Mouse (Mus musculus) MEL (cell line): ENCODE data around the gene Vmn1r183. TPM values are rescaled to one million over a fixed set of nuclear protein-coding genes. Genes with fewer than 3 reads are reported as not detected.

Source experiments
- DNase-seq: peaks from one replicate; pipeline ENCODE4 v3.0.0; 2011; ENCODE audit warnings: low read depth, low spot score
- H3K27ac ChIP-seq: 2 replicates; pipeline ENCODE4 v1.5.1; 2012; ENCODE audit warnings: low read depth, mild to moderate bottlenecking, control low read depth, low read length, moderate library complexity; ENCODE audit not compliant: control insufficient read depth
- H3K27me3 ChIP-seq, 2 experiments: fragments of 150-350 bp in 1 of 2; sonication (generic) in 1 of 2; 2 replicates each; pipeline ENCODE4 v1.6.1; 2012; ENCODE audit warnings: low read length in 2 of 2, mild to moderate bottlenecking in 2 of 2, improper control_type of control experiment in 1 of 2, moderate library complexity in 1 of 2; ENCODE audit not compliant: insufficient read depth in 2 of 2, control insufficient read depth in 1 of 2
- H3K36me3 ChIP-seq, 2 experiments: 2 replicates each; pipeline ENCODE4 v1.6.1; 2012 to 2014; ENCODE audit warnings: low read length in 2 of 2, improper control_type of control experiment in 1 of 2, inconsistent platforms in 1 of 2, mild to moderate bottlenecking in 1 of 2; ENCODE audit not compliant: insufficient read depth in 2 of 2, control insufficient read depth in 1 of 2
- H3K4me1 ChIP-seq, 2 experiments: fragments of 150-350 bp in 1 of 2; sonication (generic) in 1 of 2; 2 replicates each; pipeline ENCODE4 v1.6.1; 2012; ENCODE audit warnings: low read length in 2 of 2, improper control_type of control experiment in 1 of 2, mild to moderate bottlenecking in 1 of 2; ENCODE audit not compliant: insufficient read depth in 2 of 2, control insufficient read depth in 1 of 2
- H3K4me3 ChIP-seq, 2 experiments: fragments of 150-350 bp in 1 of 2; sonication (generic) in 1 of 2; 2 replicates each; pipeline ENCODE4 v1.5.1; 2012; ENCODE audit warnings: low read depth in 2 of 2, low read length in 2 of 2, mild to moderate bottlenecking in 2 of 2, moderate library complexity in 2 of 2, control low read depth in 1 of 2, improper control_type of control experiment in 1 of 2; ENCODE audit not compliant: control insufficient read depth in 1 of 2, insufficient read depth in 1 of 2
- H3K79me2 ChIP-seq: 2 replicates; pipeline ENCODE4 v1.6.1; 2012; ENCODE audit warnings: mild to moderate bottlenecking, low read length, moderate library complexity; ENCODE audit not compliant: control insufficient read depth, poor library complexity, insufficient read depth
- H3K9ac ChIP-seq: 2 replicates; pipeline ENCODE4 v1.6.1; 2012; ENCODE audit warnings: low read depth, mild to moderate bottlenecking, control low read depth, low read length, moderate library complexity; ENCODE audit not compliant: control insufficient read depth, poor library complexity, severe bottlenecking
- H3K9me3 ChIP-seq: fragments of 150-350 bp; sonication (generic); replicated peaks from 2 replicates; pipeline ENCODE4 v1.6.1; 2012; ENCODE audit warnings: mild to moderate bottlenecking, low read length, improper control_type of control experiment, moderate library complexity; ENCODE audit not compliant: insufficient read depth
- BHLHE40 ChIP-seq: IDR thresholded peaks from 2 replicates; pipeline ENCODE4 v1.6.1; 2012; ENCODE audit warnings: low read depth, mild to moderate bottlenecking, inconsistent platforms, low read length, improper control_type of control experiment, borderline replicate concordance
- CHD2 ChIP-seq: IDR thresholded peaks from 2 replicates; pipeline ENCODE4 v1.6.1; 2011; ENCODE audit warnings: low read length, improper control_type of control experiment
- CTCF ChIP-seq, 3 experiments: IDR thresholded peaks in 2 of 3; conservative IDR thresholded peaks in 1 of 3; 2 replicates each; pipeline ENCODE4 v1.5.1; 2011 to 2012; ENCODE audit warnings: low read length in 3 of 3, low read depth in 2 of 3, mild to moderate bottlenecking in 2 of 3, improper control_type of control experiment in 1 of 3, inconsistent platforms in 1 of 3, mixed read lengths in 1 of 3, moderate library complexity in 1 of 3; ENCODE audit not compliant: control insufficient read depth in 1 of 3, insufficient read depth in 1 of 3, poor library complexity in 1 of 3, severe bottlenecking in 1 of 3
- GATA1 ChIP-seq: IDR thresholded peaks from 2 replicates; pipeline ENCODE4 v1.6.1; 2011; ENCODE audit warnings: low read depth, low read length, improper control_type of control experiment
- JUND ChIP-seq: IDR thresholded peaks from 2 replicates; pipeline ENCODE4 v1.6.1; 2011; ENCODE audit warnings: low read depth, mild to moderate bottlenecking, improper control_type of control experiment, low read length
- KAT2A ChIP-seq: conservative IDR thresholded peaks from 2 replicates; pipeline ENCODE4 v1.6.1; 2012; ENCODE audit warnings: low read depth, low read length, improper control_type of control experiment, inconsistent platforms
- MAZ ChIP-seq: IDR thresholded peaks from 2 replicates; pipeline ENCODE4 v1.6.1; 2012; ENCODE audit warnings: low read depth, mild to moderate bottlenecking, inconsistent platforms, low read length, improper control_type of control experiment
- MYB ChIP-seq: IDR thresholded peaks from 2 replicates; pipeline ENCODE4 v1.6.1; 2011; ENCODE audit warnings: mild to moderate bottlenecking, low read depth, low read length, improper control_type of control experiment
- MYC ChIP-seq: IDR thresholded peaks from 2 replicates; pipeline ENCODE4 v1.6.1; 2011; ENCODE audit warnings: low read depth, mild to moderate bottlenecking, low read length, improper control_type of control experiment, moderate library complexity
- NRF1 ChIP-seq: IDR thresholded peaks from 2 replicates; pipeline ENCODE4 v1.6.1; 2014; ENCODE audit warnings: low read depth, mild to moderate bottlenecking, inconsistent platforms, low read length, improper control_type of control experiment, moderate library complexity; ENCODE audit not compliant: poor library complexity, insufficient read depth, severe bottlenecking
- POLR2AphosphoS5 ChIP-seq: IDR thresholded peaks from 2 replicates; pipeline ENCODE4 v1.6.1; 2012; ENCODE audit warnings: low read depth, borderline replicate concordance, mild to moderate bottlenecking, inconsistent platforms, low read length, moderate library complexity, mixed read lengths
- TBP ChIP-seq: IDR thresholded peaks from 2 replicates; pipeline ENCODE4 v1.8.0; 2011; ENCODE audit warnings: low read depth, low read length, improper control_type of control experiment
- UBTF ChIP-seq: IDR thresholded peaks from 2 replicates; pipeline ENCODE4 v1.6.1; 2012; ENCODE audit warnings: low read depth, mild to moderate bottlenecking, inconsistent platforms, low read length, improper control_type of control experiment, moderate library complexity, borderline replicate concordance; ENCODE audit not compliant: insufficient read depth
- USF2 ChIP-seq, 2 experiments: IDR thresholded peaks; 2 replicates each; pipeline ENCODE4 v1.6.1; 2011 to 2012; ENCODE audit warnings: improper control_type of control experiment in 2 of 2, low read length in 2 of 2, borderline replicate concordance in 1 of 2, inconsistent platforms in 1 of 2, low read depth in 1 of 2, mild to moderate bottlenecking in 1 of 2; ENCODE audit not compliant: insufficient read depth in 1 of 2
- ZC3H11A ChIP-seq: IDR thresholded peaks from 2 replicates; pipeline ENCODE4 v1.6.1; 2012; ENCODE audit warnings: low read depth, mild to moderate bottlenecking, inconsistent platforms, low read length, improper control_type of control experiment
- polyA plus RNA-seq, 2 experiments: library from polyadenylated mRNA; stranded (reverse) in 1 of 2; unstranded in 1 of 2; fragments of >175 nt in 1 of 2; fragments of >200 nt in 1 of 2; gene quantifications; 2 replicates each; pipeline versions ENCODE4 v1.2.1 to v1.2.4; 2012; ENCODE audit warnings: low replicate concordance in 2 of 2, low read depth in 1 of 2; ENCODE audit not compliant: insufficient read length in 2 of 2, insufficient read depth in 1 of 2, missing spikeins in 1 of 2
- total RNA-seq: library from RNA; depleted of rRNA; stranded (reverse); fragments of 300-350 nt; gene quantifications from 2 replicates; pipeline ENCODE4 v1.2.3, GENCODE M21; 2012; rRNA removed

Vmn1r183 gene
- total and polyA plus RNA-seq, 3 experiments: 0.03 TPM; not detected in 2

GRCm38 (mm10) chr7:24112156-24112856, 59.3 kb downstream of the Vmn1r183 start, which contains the start of gene Zfp112 (continued):
- TF ChIP-seq TBP (no peak), BHLHE40 (no peak), USF2 (IDR thresholded peaks at IDR 0.05; ENCODE audit: borderline replicate concordance in 1 of 2, insufficient read depth in 1 of 2, low read depth in 1 of 2, low read length in 2 of 2) (no peak)

GRCm38 (mm10) chr7:24113001-24113400, 59.9 kb downstream of the Vmn1r183 start:
- Histone ChIP-seq H3K79me2 (no peaks in the 10 kb centered on the region), H3K9ac (no peak overlapping the region), H3K27ac (no peak overlapping the region), H3K4me1 (no peaks in the 10 kb centered on the region), H3K9me3 (no peaks in the 10 kb centered on the region), H3K27me3 (no peaks in the 10 kb centered on the region)
- TF ChIP-seq MYC (no peak), JUND (no peak), MAZ (no peak), CTCF (IDR thresholded peaks at IDR 0.05 in 2 of 3, conservative IDR thresholded peaks at IDR 0.05 in 1 of 3; ENCODE audit: control insufficient read depth in 1 of 3, insufficient read depth in 1 of 3, low read depth in 2 of 3, low read length in 3 of 3, poor library complexity in 1 of 3, severe bottlenecking in 1 of 3) (no peak), KAT2A (no peak), POLR2AphosphoS5 (no peak), NRF1 (no peak), GATA1 (no peak), ZC3H11A (no peak), CHD2 (no peak), UBTF (no peak), MYB (no peak), BHLHE40 (no peak), TBP (no peak)
- TF ChIP-seq, all 39 proteins: peak for 0
- no peak for DNase-seq
- Histone ChIP-seq H3K36me3 (no peaks in the 10 kb centered on the region), H3K4me3 (no peak overlapping the region)

Other genes with a start within 250 kb of the Vmn1r183 start
- gene Vmn1r175, start 242.6 kb upstream of the Vmn1r183 start, total RNA-seq: not detected in 2 replicates
- gene Vmn1r175, start 242.6 kb upstream of the Vmn1r183 start, polyA plus RNA-seq: not detected
- not detected in 2 replicates for gene Vmn1r176, start 215.9 kb upstream of the Vmn1r183 start, total RNA-seq
- not detected for gene Vmn1r176, start 215.9 kb upstream of the Vmn1r183 start, polyA plus RNA-seq
- not detected in 2 replicates for gene Vmn1r177, start 186.8 kb upstream of the Vmn1r183 start, total RNA-seq
- gene Vmn1r177, start 186.8 kb upstream of the Vmn1r183 start, polyA plus RNA-seq: not detected
- not detected in 2 replicates for gene Vmn1r178, start 161.2 kb upstream of the Vmn1r183 start, total RNA-seq
- not detected for gene Vmn1r178, start 161.2 kb upstream of the Vmn1r183 start, polyA plus RNA-seq
- gene Vmn1r179, start 126.3 kb upstream of the Vmn1r183 start, total RNA-seq: not detected in 2 replicates
- gene Vmn1r179, start 126.3 kb upstream of the Vmn1r183 start, polyA plus RNA-seq: not detected
- gene Vmn1r180, start 102.6 kb upstream of the Vmn1r183 start, total RNA-seq: not detected in 2 replicates
- not detected for gene Vmn1r180, start 102.6 kb upstream of the Vmn1r183 start, polyA plus RNA-seq
- gene Vmn1r181, start 78.6 kb upstream of the Vmn1r183 start, total RNA-seq: not detected in 2 replicates
- gene Vmn1r181, start 78.6 kb upstream of the Vmn1r183 start, polyA plus RNA-seq: not detected
- gene V1rd19, start 51.6 kb upstream of the Vmn1r183 start, total RNA-seq: not detected in 2 replicates
- not detected for gene V1rd19, start 51.6 kb upstream of the Vmn1r183 start, polyA plus RNA-seq
- 20.7 and 21.9 TPM in 2 replicates for gene Zfp180, start 28.7 kb downstream of the Vmn1r183 start, total RNA-seq
- 10 to 100 TPM in 1 of 2 experiments, not detected in 1; 21.6 TPM for gene Zfp180, start 28.7 kb downstream of the Vmn1r183 start, polyA plus RNA-seq
- 0.50 and 0.59 TPM in 2 replicates for gene Zfp112, start 59.1 kb downstream of the Vmn1r183 start, total RNA-seq
- under 1 TPM in 1 of 2 experiments, not detected in 1; 0.84 TPM for gene Zfp112, start 59.1 kb downstream of the Vmn1r183 start, polyA plus RNA-seq
- gene Zfp235, start 80.9 kb downstream of the Vmn1r183 start, total RNA-seq: 4.2 and 6.2 TPM in 2 replicates
- gene Zfp235, start 80.9 kb downstream of the Vmn1r183 start, polyA plus RNA-seq: 1 to 10 TPM in 1 of 2 experiments, not detected in 1; 4.5 TPM
- gene Zfp114, start 121.8 kb downstream of the Vmn1r183 start, total RNA-seq: not detected in 2 replicates
- gene Zfp114, start 121.8 kb downstream of the Vmn1r183 start, polyA plus RNA-seq: not detected
- gene Zfp111, start 158.2 kb downstream of the Vmn1r183 start, total RNA-seq: not detected in 2 replicates
- gene Zfp111, start 158.2 kb downstream of the Vmn1r183 start, polyA plus RNA-seq: not detected
- not detected in 2 replicates for gene Zfp109, start 184.3 kb downstream of the Vmn1r183 start, total RNA-seq
- gene Zfp109, start 184.3 kb downstream of the Vmn1r183 start, polyA plus RNA-seq: not detected
- gene Zfp108, start 201.5 kb downstream of the Vmn1r183 start, total RNA-seq: not detected in 2 replicates
- gene Zfp108, start 201.5 kb downstream of the Vmn1r183 start, polyA plus RNA-seq: not detected
- not detected in 2 replicates for gene Zfp93, start 217.2 kb downstream of the Vmn1r183 start, total RNA-seq
- gene Zfp93, start 217.2 kb downstream of the Vmn1r183 start, polyA plus RNA-seq: not detected
- 9.2 and 9.9 TPM in 2 replicates for gene Zfp61, start 248.0 kb downstream of the Vmn1r183 start, total RNA-seq
- 10 to 100 TPM in 1 of 2 experiments, not detected in 1; 15.3 TPM for gene Zfp61, start 248.0 kb downstream of the Vmn1r183 start, polyA plus RNA-seq